Mouse (Mus musculus): ENCODE results near the gene Rnf39.

DNA sequence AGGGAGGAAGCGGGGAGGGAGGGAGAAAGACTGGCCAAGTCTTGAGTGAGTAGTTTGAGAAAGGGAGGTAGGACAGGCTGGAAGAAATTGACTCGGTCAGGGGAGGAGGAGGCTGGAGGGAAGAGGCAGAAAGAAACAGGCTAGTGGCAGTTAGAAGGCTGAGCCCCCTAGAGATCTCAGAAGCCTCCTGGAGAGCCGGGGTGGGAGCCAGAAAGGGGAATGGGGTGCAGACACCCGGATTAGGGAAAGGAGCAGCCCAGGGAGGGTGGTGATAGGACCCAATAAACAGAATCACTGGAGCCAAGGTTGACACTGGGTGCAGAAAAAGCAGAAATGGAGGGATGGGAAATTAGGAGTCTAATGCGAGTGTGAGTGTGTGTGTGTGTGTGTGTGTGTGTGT is 973 bp downstream of the Rnf39 start:
- no peak for TF ChIP-seq ETS1 (IDR thresholded peaks at IDR 0.05; ENCODE audit: low read depth, low read length)
- no peak for TF ChIP-seq EP300 (IDR thresholded peaks at IDR 0.05; ENCODE audit: low read depth in 1 of 2, low read length in 2 of 2)
- no peak for TF ChIP-seq POLR2A (IDR thresholded peaks at IDR 0.05; ENCODE audit: control insufficient read depth in 1 of 2, insufficient read depth in 1 of 2, low read depth in 1 of 2, low read length in 2 of 2, poor library complexity in 1 of 2)
- TF ChIP-seq POLR2AphosphoS5 (IDR thresholded peaks at IDR 0.05; ENCODE audit: borderline replicate concordance, low read depth, low read length) = no peak
- TF ChIP-seq UBTF (IDR thresholded peaks at IDR 0.05; ENCODE audit: borderline replicate concordance, insufficient read depth, low read depth, low read length) = no peak

Measured in MEL (cell line).